Mouse (Mus musculus) embryonic facial prominence, embryonic 12.5 days (tissue): Measurements from ENCODE around the gene Tomm22. TPM values are rescaled to one million over a fixed set of nuclear protein-coding genes. Genes with fewer than 3 reads are reported as not detected.

Source experiments
- ATAC-seq: fragments of 200-750 bp; cut with Nextera tagmentation; 2 replicates; pipeline ENCODE4 v1.8.0; 2017; ENCODE audit not compliant: insufficient number of reproducible peaks, insufficient read depth, low FRiP score, low TSS enrichment
- H3K27ac ChIP-seq: fragments of 300-500 bp; sonication (generic); 2 replicates; pipeline ENCODE4 v1.5.1; 2016; ENCODE audit warnings: mild to moderate bottlenecking
- H3K27me3 ChIP-seq: fragments of 300-500 bp; sonication (generic); 2 replicates; pipeline ENCODE4 v1.6.1; 2016; ENCODE audit warnings: mild to moderate bottlenecking, moderate library complexity
- H3K36me3 ChIP-seq: fragments of 300-500 bp; sonication (generic); 2 replicates; pipeline ENCODE4 v1.6.1; 2016; ENCODE audit warnings: mild to moderate bottlenecking
- H3K4me1 ChIP-seq: fragments of 300-500 bp; sonication (generic); 2 replicates; pipeline ENCODE4 v1.6.1; 2016
- H3K4me2 ChIP-seq: fragments of 300-500 bp; sonication (generic); replicated peaks from 2 replicates; pipeline ENCODE4 v1.6.1; 2016; ENCODE audit warnings: mild to moderate bottlenecking, moderate library complexity
- H3K4me3 ChIP-seq: fragments of 300-500 bp; sonication (generic); 2 replicates; pipeline ENCODE4 v1.5.1; 2016; ENCODE audit warnings: mild to moderate bottlenecking
- H3K9ac ChIP-seq: fragments of 300-500 bp; sonication (generic); 2 replicates; pipeline ENCODE4 v1.6.1; 2016; ENCODE audit warnings: mild to moderate bottlenecking, moderate library complexity
- H3K9me3 ChIP-seq: fragments of 300-500 bp; sonication (generic); 2 replicates; pipeline ENCODE4 v1.6.1; 2016; ENCODE audit warnings: mild to moderate bottlenecking, moderate library complexity
- WGBS: fragments of 180-500 bp; shearing (Covaris S2); methylation state at CpG from one replicate; pipeline ENCODE4 v1.1.7; 2016; 5-methylcytosine and 5-hydroxymethylcytosine counted together
- polyA plus RNA-seq: library from polyadenylated mRNA; unstranded; fragments of >200 nt; fragmentation: Nextera tagmentation; extraction: Ambion mirVana; gene quantifications from 2 replicates; pipeline ENCODE4 v1.2.1, GENCODE M21; 2016

The Tomm22 gene
- 229 and 235 TPM in 2 replicates for polyA plus RNA-seq

- H3K4me1 ChIP-seq, result peaks cover 5% of the 10 kb centered on the region
- peak within 1 kb of the TSS; percentile 68 for H3K4me2 ChIP-seq
- ATAC-seq, result peak; percentile 95
- 0 out of 2 replicates have a peak within 1 kb of the TSS, but pooled peaks have one; percentile 46 for H3K27ac ChIP-seq
- peak within 1 kb of the TSS; percentile 93 for H3K9ac ChIP-seq
- H3K36me3 ChIP-seq, result peaks cover 33% of the 10 kb centered on the region
- WGBS, result 19% methylated on average over 33 of the region's 33 CpGs
- H3K9me3 ChIP-seq, result no peaks in the 10 kb centered on the region
- H3K27me3 ChIP-seq, result no peaks in the 10 kb centered on the region
- H3K4me3 ChIP-seq, result peak within 1 kb of the TSS; percentile 97
These were observed at the start of gene Tomm22 for GRCm38 (mm10) chr15:79670249-79670971. Gene Tomm22 (plus strand): TSS chr15:79670861.

- H3K36me3 ChIP-seq, result peaks cover 62% of the 10 kb centered on the region
- H3K4me1 ChIP-seq, result no peaks in the 10 kb centered on the region
- WGBS, result 70% methylated on average over 2 of the region's 2 CpGs
- no peaks in the 10 kb centered on the region for H3K9me3 ChIP-seq
- no peak overlapping the region for H3K9ac ChIP-seq
- no peak overlapping the region for H3K4me3 ChIP-seq
- no peak for ATAC-seq
- no peak overlapping the region for H3K27ac ChIP-seq
- H3K27me3 ChIP-seq, result no peaks in the 10 kb centered on the region
- no peak overlapping the region for H3K4me2 ChIP-seq
These were observed 40.2 kb upstream of the Tomm22 start for GRCm38 (mm10) chr15:79630471-79630870.

GRCm38 (mm10) chr15:79641135-79641817, 29.4 kb upstream of the Tomm22 start:
- no peaks in the 10 kb centered on the region for H3K27me3 ChIP-seq
- H3K27ac ChIP-seq, result no peak overlapping the region
- H3K4me2 ChIP-seq, result no peak overlapping the region
- H3K4me3 ChIP-seq, result no peak overlapping the region
- no peak for ATAC-seq
- peaks cover 24% of the 10 kb centered on the region for H3K36me3 ChIP-seq
- H3K4me1 ChIP-seq, result no peaks in the 10 kb centered on the region
- WGBS, result 64% methylated on average over 12 of the region's 12 CpGs
- no peak overlapping the region for H3K9ac ChIP-seq
- H3K9me3 ChIP-seq, result no peaks in the 10 kb centered on the region

GRCm38 (mm10) chr15:79645483-79645882, 25.2 kb upstream of the Tomm22 start:
- Histone ChIP-seq H3K36me3 (peaks cover 15% of the 10 kb centered on the region), H3K4me2 (no peak overlapping the region), H3K9ac (no peak overlapping the region), H3K9me3 (no peaks in the 10 kb centered on the region), H3K27ac (no peak overlapping the region), H3K4me1 (no peaks in the 10 kb centered on the region), H3K4me3 (no peak overlapping the region), H3K27me3 (no peaks in the 10 kb centered on the region)
- no peak for ATAC-seq
- WGBS, result 73% methylated on average over 2 of the region's 2 CpGs

- Histone ChIP-seq H3K9me3 (no peaks in the 10 kb centered on the region), H3K9ac (no peak overlapping the region), H3K4me2 (no peak overlapping the region), H3K4me1 (no peaks in the 10 kb centered on the region), H3K36me3 (peaks cover 7% of the 10 kb centered on the region; the same call in 1 of the 2 replicates), H3K27me3 (no peaks in the 10 kb centered on the region), H3K27ac (no peak overlapping the region), H3K4me3 (no peak overlapping the region)
- no peak for ATAC-seq
- 87% methylated on average over 12 of the region's 12 CpGs for WGBS
These were observed 22.5 kb upstream of the Tomm22 start for GRCm38 (mm10) chr15:79648130-79648529.

GRCm38 (mm10) chr15:79650569-79650968, 20.1 kb upstream of the Tomm22 start:
- no peak overlapping the region for H3K4me3 ChIP-seq
- no peak overlapping the region for H3K27ac ChIP-seq
- H3K4me2 ChIP-seq, result no peak overlapping the region
- no peak for ATAC-seq
- no peaks in the 10 kb centered on the region for H3K4me1 ChIP-seq
- no peaks in the 10 kb centered on the region for H3K9me3 ChIP-seq
- H3K27me3 ChIP-seq, result no peaks in the 10 kb centered on the region
- H3K9ac ChIP-seq, result no peak overlapping the region
- H3K36me3 ChIP-seq, result peaks cover 7% of the 10 kb centered on the region; the same call in 1 of the 2 replicates

- no peaks in the 10 kb centered on the region for H3K4me1 ChIP-seq
- H3K9me3 ChIP-seq, result no peaks in the 10 kb centered on the region
- H3K27ac ChIP-seq, result no peak overlapping the region
- WGBS, result 73% methylated on average over 4 of the region's 4 CpGs
- peaks cover 7% of the 10 kb centered on the region; the same call in 1 of the 2 replicates for H3K36me3 ChIP-seq
- H3K27me3 ChIP-seq, result no peaks in the 10 kb centered on the region
- H3K4me2 ChIP-seq, result no peak overlapping the region
- no peak overlapping the region for H3K9ac ChIP-seq
- no peak for ATAC-seq
- no peak overlapping the region for H3K4me3 ChIP-seq
These were observed 19.2 kb upstream of the Tomm22 start for GRCm38 (mm10) chr15:79651481-79651880.

GRCm38 (mm10) chr15:79656451-79656850, 14.2 kb upstream of the Tomm22 start:
- peaks cover 1% of the 10 kb centered on the region; the same call in 1 of the 2 replicates for H3K36me3 ChIP-seq
- no peak for ATAC-seq
- H3K4me2 ChIP-seq, result no peak overlapping the region
- no peaks in the 10 kb centered on the region for H3K27me3 ChIP-seq
- H3K9ac ChIP-seq, result no peak overlapping the region
- no peaks in the 10 kb centered on the region for H3K9me3 ChIP-seq
- 94% methylated on average over 14 of the region's 14 CpGs for WGBS
- H3K4me3 ChIP-seq, result no peak overlapping the region
- H3K27ac ChIP-seq, result no peak overlapping the region
- H3K4me1 ChIP-seq, result peaks cover 9% of the 10 kb centered on the region

GRCm38 (mm10) chr15:79657837-79658530, 12.7 kb upstream of the Tomm22 start:
- ATAC-seq, result no peak
- WGBS, result 4% methylated on average over 16 of the region's 16 CpGs
- peak overlapping the region; percentile 89 for H3K27ac ChIP-seq
- H3K9me3 ChIP-seq, result no peaks in the 10 kb centered on the region; the same call in 1 of the 2 replicates
- H3K36me3 ChIP-seq, result peaks cover 15% of the 10 kb centered on the region
- peak overlapping the region; percentile 61 for H3K4me3 ChIP-seq
- no peaks in the 10 kb centered on the region for H3K27me3 ChIP-seq
- peaks cover 9% of the 10 kb centered on the region for H3K4me1 ChIP-seq
- H3K9ac ChIP-seq, result peak overlapping the region; percentile 77
- peak overlapping the region; percentile 90 for H3K4me2 ChIP-seq

GRCm38 (mm10) chr15:79658531-79659375, 11.9 kb upstream of the Tomm22 start, which contains the start of the genes Fam227a and Cby1:
Gene Fam227a (minus strand): TSS chr15:79658956.
Gene Cby1 (plus strand): TSS chr15:79659199.
- H3K9me3 ChIP-seq, result no peaks in the 10 kb centered on the region; the same call in 1 of the 2 replicates
- H3K4me2 ChIP-seq, result peak within 1 kb of the TSS; percentile 90
- H3K27me3 ChIP-seq, result no peaks in the 10 kb centered on the region
- WGBS, result under 1% methylated on average over 55 of the region's 55 CpGs
- peak within 1 kb of the TSS; percentile 77 for H3K9ac ChIP-seq
- peak within 1 kb of the TSS; percentile 89 for H3K27ac ChIP-seq
- H3K4me1 ChIP-seq, result peaks cover 9% of the 10 kb centered on the region
- peak within 1 kb of the TSS; percentile 61 for H3K4me3 ChIP-seq
- H3K36me3 ChIP-seq, result peaks cover 21% of the 10 kb centered on the region
- ATAC-seq, result peak; percentile 50; the same call in 1 of the 2 replicates

GRCm38 (mm10) chr15:79661852-79662251, 8.8 kb upstream of the Tomm22 start:
- peaks cover 35% of the 10 kb centered on the region for H3K36me3 ChIP-seq
- ATAC-seq, result no peak
- H3K4me3 ChIP-seq, result no peak overlapping the region
- H3K27ac ChIP-seq, result no peak overlapping the region
- H3K9me3 ChIP-seq, result no peaks in the 10 kb centered on the region; the same call in 1 of the 2 replicates
- H3K9ac ChIP-seq, result no peak overlapping the region
- WGBS, result 70% methylated on average over 4 of the region's 4 CpGs
- no peak overlapping the region for H3K4me2 ChIP-seq
- peaks cover 9% of the 10 kb centered on the region for H3K4me1 ChIP-seq
- no peaks in the 10 kb centered on the region for H3K27me3 ChIP-seq
